In genomic region chr5:33920924-33921323, GRCm38 (mm10) we compare ENCODE assay signal across 24 mouse cellular contexts. TPM values are rescaled to one million over a fixed set of nuclear protein-coding genes. Genes with fewer than 3 reads are reported as not detected.
DNase-seq lines count a peak whose midpoint lies in the region; ATAC-seq and TF ChIP-seq lines count a peak whose summit lies in the region.
"Had no signal": no experiment of that assay in that cellular context is flagged by ENCODE, and none has a peak within 500 bp of the region (broad histone marks: within the 10 kb centered on the region; RNA-seq: fewer than 3 reads in every experiment).

No protein-coding gene starts in this region.

- ATAC-seq in heart, embryonic 13.5 days (ENCODE audit: extremely low read depth, insufficient number of reproducible peaks, low FRiP score, low TSS enrichment) = no peak
- ATAC-seq in heart, embryonic 11.5 days (replicated peaks; ENCODE audit: insufficient number of reproducible peaks, low FRiP score, low TSS enrichment) = no peak
- ATAC-seq in megakaryocyte progenitor cell, adult 5-6 weeks (replicated peaks; ENCODE audit: poor library complexity) = peak; percentile 57
- ATAC-seq: activated CD4-positive, CD25-positive, alpha-beta regulatory T cell, adult 4 months; forebrain, postnatal 0 days; liver, embryonic 12.5 days; midbrain, embryonic 15.5 days had no signal

- no peak for TF ChIP-seq CTCF in MEL (IDR thresholded peaks at IDR 0.05 in 2 of 3, conservative IDR thresholded peaks at IDR 0.05 in 1 of 3; ENCODE audit: control insufficient read depth in 1 of 3, insufficient read depth in 1 of 3, low read depth in 2 of 3, low read length in 3 of 3, poor library complexity in 1 of 3, severe bottlenecking in 1 of 3)

- TF ChIP-seq RAD21 in MEL (IDR thresholded peaks at IDR 0.05; ENCODE audit: low read depth, low read length) = no peak

- peak; percentile 89 for DNase-seq in MEL (ENCODE audit: low read depth, low spot score)
- no peak for DNase-seq in neural tube, embryonic 10.5 days (ENCODE audit: extremely low spot score, low spot score)
- DNase-seq in thymus, postnatal 25 days = no peak
- DNase-seq: adrenal gland, postnatal 14 days; cerebellum, adult 18-20 months; cerebellum, postnatal 36 days; forebrain, postnatal 0 days; kidney, postnatal 4 days; lung, embryonic 14.5 days; lung, postnatal 36 days; right cerebral cortex, postnatal 14 days; thymus, adult 18-20 months had no signal

- no peak for TF ChIP-seq POLR2A in MEL (IDR thresholded peaks at IDR 0.05; ENCODE audit: control insufficient read depth in 1 of 2, insufficient read depth in 1 of 2, low read depth in 1 of 2, low read length in 2 of 2, poor library complexity in 1 of 2)

- H3K9ac ChIP-seq in heart, embryonic 13.5 days = no peak overlapping the region
- H3K9ac ChIP-seq in heart, embryonic 11.5 days (ENCODE audit: low read depth, low read length) = no peak overlapping the region
- no peak overlapping the region for H3K9ac ChIP-seq in MEL (ENCODE audit: control insufficient read depth, low read depth, low read length, poor library complexity, severe bottlenecking)
- H3K9ac ChIP-seq: forebrain, postnatal 0 days; hindbrain, embryonic 14.5 days; limb, embryonic 12.5 days; liver, embryonic 12.5 days; lung, embryonic 14.5 days; midbrain, embryonic 15.5 days; neural tube, embryonic 15.5 days had no signal

- peaks cover 12% of the 10 kb centered on the region for H3K4me1 ChIP-seq in heart, embryonic 13.5 days
- no peaks in the 10 kb centered on the region for H3K4me1 ChIP-seq in heart, embryonic 11.5 days (ENCODE audit: control insufficient read depth, insufficient read depth, low read length)
- H3K4me1 ChIP-seq in MEL (ENCODE audit: control insufficient read depth in 1 of 2, insufficient read depth in 2 of 2, low read length in 2 of 2) = peaks cover 7 to 15% of the 10 kb centered on the region in 2 experiments
- H3K4me1 ChIP-seq in brown adipose tissue, adult 24 weeks (ENCODE audit: control insufficient read depth, insufficient read depth, insufficient read length, low read length) = peaks cover 3% of the 10 kb centered on the region
- H3K4me1 ChIP-seq: forebrain, embryonic 10.5 days; limb, embryonic 12.5 days; midbrain, embryonic 15.5 days; neural tube, embryonic 15.5 days had no signal

- H3K4me2 ChIP-seq in heart, embryonic 13.5 days = no peak overlapping the region
- no peak overlapping the region for H3K4me2 ChIP-seq in heart, embryonic 11.5 days
- H3K4me2 ChIP-seq: hindbrain, embryonic 14.5 days; limb, embryonic 12.5 days; liver, embryonic 12.5 days; lung, embryonic 14.5 days; midbrain, embryonic 15.5 days; neural tube, embryonic 15.5 days had no signal

- peaks cover 56% of the 10 kb centered on the region for H3K36me3 ChIP-seq in heart, embryonic 13.5 days
- peaks cover 11% of the 10 kb centered on the region for H3K36me3 ChIP-seq in heart, embryonic 11.5 days (ENCODE audit: control insufficient read depth, insufficient read depth, low read length)
- H3K36me3 ChIP-seq in MEL (ENCODE audit: control insufficient read depth in 1 of 2, insufficient read depth in 2 of 2, low read length in 2 of 2) = peaks cover 21 to 41% of the 10 kb centered on the region in 2 experiments

- peaks cover 11% of the 10 kb centered on the region for H3K79me2 ChIP-seq in MEL (ENCODE audit: control insufficient read depth, insufficient read depth, low read length, poor library complexity)

- no peaks in the 10 kb centered on the region for H3K27me3 ChIP-seq in heart, embryonic 13.5 days (replicated peaks)
- H3K27me3 ChIP-seq in heart, embryonic 11.5 days (ENCODE audit: control insufficient read depth, insufficient read depth, low read length) = no peaks in the 10 kb centered on the region
- no peaks in the 10 kb centered on the region for H3K27me3 ChIP-seq in MEL (ENCODE audit: control insufficient read depth in 1 of 2, insufficient read depth in 2 of 2, low read length in 2 of 2)
- H3K27me3 ChIP-seq: limb, embryonic 12.5 days; liver, embryonic 12.5 days; midbrain, embryonic 15.5 days; neural tube, embryonic 15.5 days had no signal

- 0 out of 2 replicates have a peak overlapping the region, but pooled peaks have one; percentile 2 for H3K27ac ChIP-seq in heart, embryonic 13.5 days (replicated peaks)
- H3K27ac ChIP-seq in heart, embryonic 11.5 days (ENCODE audit: low read depth, low read length) = no peak overlapping the region
- H3K27ac ChIP-seq in MEL (ENCODE audit: control insufficient read depth, low read depth, low read length) = peak overlapping the region; percentile 32; the same call in 1 of the 2 replicates
- peak overlapping the region; percentile 36; the same call in 1 of the 2 replicates for H3K27ac ChIP-seq in brown adipose tissue, adult 24 weeks (replicated peaks; ENCODE audit: low read depth, low read length)
- H3K27ac ChIP-seq: forebrain, embryonic 10.5 days; hindbrain, embryonic 14.5 days; limb, embryonic 12.5 days; liver, embryonic 12.5 days; midbrain, embryonic 15.5 days; neural tube, embryonic 15.5 days had no signal

- 0 out of 2 replicates have a peak, but pooled peaks cover under 1% of the 10 kb centered on the region for H3K9me3 ChIP-seq in heart, embryonic 13.5 days
- no peaks in the 10 kb centered on the region for H3K9me3 ChIP-seq in heart, embryonic 11.5 days (replicated peaks; ENCODE audit: control insufficient read depth, low read length)
- no peaks in the 10 kb centered on the region for H3K9me3 ChIP-seq in MEL (replicated peaks; ENCODE audit: insufficient read depth, low read length)
- H3K9me3 ChIP-seq: limb, embryonic 12.5 days; liver, embryonic 12.5 days; midbrain, embryonic 15.5 days; neural tube, embryonic 15.5 days had no signal

- TF ChIP-seq EP300 in MEL (IDR thresholded peaks at IDR 0.05; ENCODE audit: low read depth in 1 of 2, low read length in 2 of 2) = peak; percentile 77 to 94

- no peak overlapping the region for H3K4me3 ChIP-seq in heart, embryonic 13.5 days
- no peak overlapping the region for H3K4me3 ChIP-seq in heart, embryonic 11.5 days (ENCODE audit: low read depth, low read length)
- no peak overlapping the region for H3K4me3 ChIP-seq in MEL (ENCODE audit: control insufficient read depth in 1 of 2, insufficient read depth in 1 of 2, low read depth in 2 of 2, low read length in 2 of 2)
- H3K4me3 ChIP-seq in brown adipose tissue, adult 24 weeks (ENCODE audit: insufficient read depth, low read depth, low read length) = no peak overlapping the region
- H3K4me3 ChIP-seq: forebrain, embryonic 10.5 days; limb, embryonic 12.5 days; liver, embryonic 12.5 days; midbrain, embryonic 15.5 days; myocyte; neural tube, embryonic 15.5 days had no signal

- WGBS in heart, embryonic 13.5 days = 31% methylated on average over 4 of the region's 4 CpGs
- 41% methylated on average over 4 of the region's 4 CpGs for WGBS in heart, embryonic 11.5 days (ENCODE audit: insufficient replicate concordance)

TF ChIP-seq in MEL, 35 proteins besides CTCF, POLR2A, EP300 and RAD21 (continues in another document):
- TF ChIP-seq MYC (IDR thresholded peaks at IDR 0.05; ENCODE audit: low read depth, low read length) = peak; percentile 57; the same call in 1 of the 2 replicates
- no peak for TF ChIP-seq ZNF384 (IDR thresholded peaks at IDR 0.05; ENCODE audit: low read depth, low read length)
- no peak for TF ChIP-seq NRF1 (IDR thresholded peaks at IDR 0.05; ENCODE audit: insufficient read depth, low read depth, low read length, poor library complexity, severe bottlenecking)
- no peak for TF ChIP-seq USF2 (IDR thresholded peaks at IDR 0.05; ENCODE audit: borderline replicate concordance in 1 of 2, insufficient read depth in 1 of 2, low read depth in 1 of 2, low read length in 2 of 2)
- peak; percentile 61 for TF ChIP-seq TCF12 (IDR thresholded peaks at IDR 0.05; ENCODE audit: low read depth, low read length)
- TF ChIP-seq RCOR1 (IDR thresholded peaks at IDR 0.05; ENCODE audit: low read depth, low read length) = peak; percentile 83
- no peak for TF ChIP-seq KAT2A (conservative IDR thresholded peaks at IDR 0.05; ENCODE audit: low read depth, low read length)
- no peak for TF ChIP-seq SMC3 (IDR thresholded peaks at IDR 0.05; ENCODE audit: low read depth, low read length)
- TF ChIP-seq ZC3H11A (IDR thresholded peaks at IDR 0.05; ENCODE audit: low read depth, low read length) = no peak
- no peak for TF ChIP-seq GABPA (IDR thresholded peaks at IDR 0.05; ENCODE audit: low read depth, low read length)
- 0 out of 2 replicates have a peak, but pooled peaks have one; percentile 16 for TF ChIP-seq ETS1 (IDR thresholded peaks at IDR 0.05; ENCODE audit: low read depth, low read length)
- TF ChIP-seq POLR2AphosphoS5 (IDR thresholded peaks at IDR 0.05; ENCODE audit: borderline replicate concordance, low read depth, low read length) = no peak
- TF ChIP-seq USF1 (IDR thresholded peaks at IDR 0.05; ENCODE audit: low read depth, low read length) = no peak
- no peak for TF ChIP-seq CHD1 (IDR thresholded peaks at IDR 0.05; ENCODE audit: low read depth, low read length)
- no peak for TF ChIP-seq E2F4 (IDR thresholded peaks at IDR 0.05; ENCODE audit: borderline replicate concordance, low read depth, low read length)
- 0 out of 2 replicates have a peak, but pooled peaks have one; percentile 31 for TF ChIP-seq HCFC1 (IDR thresholded peaks at IDR 0.05; ENCODE audit: low read depth, low read length)
- no peak for TF ChIP-seq BHLHE40 (IDR thresholded peaks at IDR 0.05; ENCODE audit: borderline replicate concordance, low read depth, low read length)
- TF ChIP-seq ELF1 (IDR thresholded peaks at IDR 0.05; ENCODE audit: low read depth, low read length) = peak; percentile 74; the same call in 1 of the 2 replicates
- TF ChIP-seq MYB (IDR thresholded peaks at IDR 0.05; ENCODE audit: low read depth, low read length) = no peak
- TF ChIP-seq UBTF (IDR thresholded peaks at IDR 0.05; ENCODE audit: borderline replicate concordance, insufficient read depth, low read depth, low read length) = no peak
- no peak for TF ChIP-seq ZMIZ1 (IDR thresholded peaks at IDR 0.05; ENCODE audit: low read depth, low read length)
- peak; percentile 59 for TF ChIP-seq TAL1 (IDR thresholded peaks at IDR 0.05; ENCODE audit: low read length)
- peak; percentile 95 for TF ChIP-seq GATA1 (IDR thresholded peaks at IDR 0.05; ENCODE audit: low read depth, low read length)
- peak; percentile 66 for TF ChIP-seq MXI1 (IDR thresholded peaks at IDR 0.05; ENCODE audit: low read depth, low read length)

RNA-seq across cellular contexts. Expression of gene Nelfa, which starts 15.3 kb away (rescaled TPM):
- 33.3 and 33.5 TPM in 2 replicates for polyA plus RNA-seq in heart, embryonic 13.5 days (2015; fragmentation: Nextera tagmentation; extraction: Ambion mirVana)
- 33.9 and 36.0 TPM in 2 replicates for polyA plus RNA-seq in heart, embryonic 11.5 days (2014; fragmentation: Nextera tagmentation; extraction: Ambion mirVana)
- 58.7 and 60.5 TPM in 2 replicates for total RNA-seq in MEL (2012; rRNA removed)
- polyA plus RNA-seq in MEL (2012; ENCODE audit: insufficient read depth in 1 of 2, insufficient read length in 2 of 2, low read depth in 1 of 2, low replicate concordance in 2 of 2, missing spikeins in 1 of 2) = 100 to 1,000 TPM; 117 to 207 TPM
- 8.4 and 9.2 TPM in 2 replicates for polyA plus RNA-seq in brown adipose tissue, adult 24 weeks (2012; ENCODE audit: insufficient read depth, insufficient read length, missing spikeins)
- 31.1 and 33.7 TPM in 2 replicates for total RNA-seq in megakaryocyte progenitor cell, adult 5-6 weeks (2015)
- total RNA-seq in megakaryocyte progenitor cell, adult 5-6 weeks (2017) = 34.5 and 37.7 TPM in 2 replicates
